Mouse (Mus musculus) gastrocnemius, adult 8-10 months (tissue): ENCODE data around the gene Ube2j1. TPM values are rescaled to one million over a fixed set of nuclear protein-coding genes. Genes with fewer than 3 reads are reported as not detected.
"Not testable (repeated sequence)": the region's sequence is repeated elsewhere in the genome, so short reads cannot be mapped to it uniquely, and the experiment has no call there.

Source experiments
- DNase-seq, 2 experiments: peaks; one replicate each; pipeline ENCODE4 v3.0.0; 2022; ENCODE audit warnings: low spot score in 2 of 2
- total RNA-seq, 4 experiments: library from RNA; stranded (reverse); gene quantifications; 2 replicates each; pipeline ENCODE4 v1.2.4; 2022

Ube2j1 gene
- 10 to 100 TPM; 43.6 to 53.6 (median 49.1) TPM for total RNA-seq

DNA sequence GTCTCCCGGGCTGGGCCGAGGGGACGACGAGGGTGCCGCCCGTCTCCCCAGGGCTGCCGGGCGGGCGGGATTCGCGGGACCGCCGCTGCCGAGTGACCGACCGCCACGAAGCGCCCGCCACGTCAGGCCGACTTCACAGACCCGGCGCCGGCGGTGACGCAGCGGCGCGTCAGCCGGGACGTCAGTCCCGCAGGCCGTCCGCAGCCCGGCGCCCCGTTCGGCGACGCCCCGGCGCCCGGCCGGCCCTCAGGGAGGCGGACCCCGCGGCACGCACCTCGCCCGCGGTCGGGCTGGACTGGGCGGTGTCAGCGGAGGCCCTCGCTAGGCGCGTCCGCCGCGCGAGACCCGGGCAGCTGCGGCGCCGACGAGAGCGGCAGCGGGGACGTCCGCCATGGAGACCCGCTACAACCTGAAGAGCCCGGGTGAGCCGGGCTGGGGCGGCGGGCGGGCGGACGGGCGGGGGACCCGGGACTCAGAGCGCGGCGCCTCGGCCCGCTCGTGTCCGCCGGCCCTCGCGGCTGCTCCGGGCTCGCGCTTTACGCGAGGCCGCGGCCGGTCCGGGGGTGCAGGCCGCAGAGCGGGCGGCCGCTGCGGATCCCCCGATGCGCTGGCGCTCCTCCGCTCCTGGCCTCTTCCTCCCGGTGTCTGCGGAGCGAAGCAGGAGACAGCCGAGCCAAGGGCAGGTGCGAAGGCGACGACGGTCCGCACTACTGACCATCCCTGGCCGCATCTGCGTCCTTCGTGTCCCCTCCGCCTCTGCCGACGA lies at the start of gene Ube2j1:
Gene Ube2j1 (plus strand): TSS at position 222 of the 766 bp plus-strand sequence.
- DNase-seq, result peak; percentile 84 to 90

DNA sequence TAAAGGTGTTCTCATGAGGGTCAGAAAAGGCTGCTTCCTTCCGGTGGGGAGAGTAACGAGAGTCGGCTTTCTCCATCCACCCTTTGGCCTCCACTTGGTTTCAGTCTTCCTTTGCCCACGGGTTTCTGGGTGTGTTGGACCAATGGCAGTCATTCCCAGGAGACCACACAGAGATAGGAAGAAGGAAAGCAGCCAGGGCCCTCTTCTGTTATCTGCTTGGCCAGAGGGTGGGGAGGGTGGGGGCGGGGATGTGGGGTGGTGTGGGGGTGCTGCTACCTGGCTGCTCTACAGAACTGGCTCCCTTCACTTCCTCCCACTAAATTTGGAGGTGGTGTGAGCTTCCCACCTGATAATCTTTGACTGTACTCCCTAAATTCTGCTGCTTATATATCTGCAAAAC lies 49.6 kb upstream of the Ube2j1 start:
- no peak for DNase-seq

DNA sequence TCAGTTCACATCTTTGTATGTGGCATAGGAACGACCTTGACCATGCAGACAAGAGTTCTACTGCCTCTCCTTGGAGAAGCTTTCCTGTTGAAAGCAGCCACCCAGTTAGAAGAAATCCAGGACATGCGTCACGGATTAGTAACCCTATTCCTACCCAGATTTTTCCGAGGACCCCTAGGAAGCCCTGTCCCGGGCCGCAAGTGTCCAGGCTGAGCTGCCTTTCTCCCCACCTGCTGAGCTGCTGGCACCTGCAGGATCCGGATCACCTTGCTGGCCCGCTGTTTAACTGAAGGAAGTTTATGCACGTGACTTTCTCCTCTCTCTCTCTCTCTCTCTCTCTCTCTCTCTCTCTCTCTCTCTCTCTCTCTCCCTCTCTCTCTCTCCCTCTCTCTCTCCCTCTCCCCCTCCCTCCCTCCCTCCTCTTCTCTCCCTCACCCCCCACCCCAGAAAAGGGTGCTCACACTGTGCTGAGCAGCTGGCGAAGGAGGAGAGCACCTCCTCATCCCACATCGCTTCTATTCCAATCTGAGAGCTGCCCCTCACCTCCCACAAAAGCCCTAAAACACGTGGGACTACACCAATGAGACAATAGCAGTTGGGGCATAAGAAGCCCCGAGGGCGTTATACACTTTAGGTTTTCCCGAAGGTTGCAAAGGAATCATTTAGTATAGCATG lies 49.0 kb upstream of the Ube2j1 start:
- no peak for DNase-seq

DNA sequence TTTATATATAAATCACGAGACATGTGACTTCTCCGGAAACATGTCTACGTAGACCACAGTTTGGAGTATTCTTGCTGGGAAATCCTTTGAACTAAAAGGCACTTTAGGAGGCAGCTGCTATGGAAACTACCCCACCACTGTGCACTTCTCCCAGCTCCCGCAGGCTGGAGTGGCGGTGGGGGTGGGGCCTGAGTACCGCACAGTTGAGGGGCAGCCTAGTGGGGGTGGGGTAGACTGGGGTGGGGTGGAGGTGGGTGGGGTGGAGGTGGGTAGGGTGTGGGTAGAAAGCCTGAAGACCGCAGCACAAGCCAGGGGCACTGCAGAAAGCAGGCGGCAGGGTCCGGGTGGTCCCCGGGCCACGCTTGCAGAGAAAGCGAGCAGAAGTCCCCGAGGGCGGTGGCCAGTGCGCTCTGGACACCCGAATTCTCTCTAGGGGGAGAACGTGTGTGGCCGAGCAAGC lies 48.5 kb upstream of the Ube2j1 start, which contains the start of gene Rragd:
Gene Rragd (plus strand): TSS at position 322 of the 460 bp plus-strand sequence.
- peak; percentile 7 to 20 for DNase-seq

DNA sequence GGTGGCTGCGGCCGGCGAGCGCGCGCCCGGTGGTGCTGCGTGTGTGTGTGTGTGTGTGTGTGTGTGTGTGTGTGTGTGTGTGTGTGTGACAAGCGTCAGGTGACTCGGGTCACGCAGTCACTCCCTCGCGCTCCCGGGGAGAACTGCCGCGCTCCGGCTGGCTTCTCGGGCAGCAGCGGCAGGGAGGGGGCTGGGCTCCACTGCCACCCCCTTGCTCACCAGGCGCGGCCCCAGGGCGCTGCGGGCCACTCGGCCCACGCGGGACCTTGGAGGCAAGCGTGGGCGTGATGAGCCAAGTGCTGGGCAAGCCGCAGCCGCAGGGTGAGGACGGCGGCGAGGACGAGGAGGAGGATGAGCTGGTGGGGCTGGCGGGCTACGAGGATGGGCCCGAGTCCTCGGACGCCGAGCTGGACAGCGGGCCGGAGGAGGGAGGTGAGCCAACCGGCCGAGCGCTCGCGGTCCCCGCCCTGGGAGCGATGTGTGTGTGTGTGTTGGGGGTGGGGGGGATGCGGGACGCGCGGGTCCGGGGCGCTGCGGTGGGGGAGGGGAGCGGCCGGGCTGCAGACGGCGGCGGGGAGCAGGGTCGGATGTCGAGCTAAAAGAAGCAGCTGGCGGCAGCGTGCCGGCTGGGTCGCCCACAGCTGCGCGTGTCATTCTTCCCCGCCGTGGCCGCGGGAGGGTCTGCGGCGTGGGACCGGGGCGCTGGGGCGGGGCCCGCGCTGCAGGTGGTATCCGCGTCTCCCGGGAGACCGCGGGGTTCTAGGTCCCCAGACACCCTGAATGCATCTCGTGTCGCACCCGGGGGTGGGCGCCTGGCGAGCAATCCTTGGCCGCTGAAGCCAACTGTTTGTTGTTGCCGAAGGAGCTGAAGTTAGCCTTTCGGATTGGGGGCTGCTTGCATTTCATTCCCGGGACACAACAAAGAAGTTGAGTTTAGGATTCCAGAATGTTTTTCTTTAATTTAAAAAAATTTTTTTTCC lies 47.8 kb upstream of the Ube2j1 start:
- DNase-seq, result peak; percentile 69 to 78

DNA sequence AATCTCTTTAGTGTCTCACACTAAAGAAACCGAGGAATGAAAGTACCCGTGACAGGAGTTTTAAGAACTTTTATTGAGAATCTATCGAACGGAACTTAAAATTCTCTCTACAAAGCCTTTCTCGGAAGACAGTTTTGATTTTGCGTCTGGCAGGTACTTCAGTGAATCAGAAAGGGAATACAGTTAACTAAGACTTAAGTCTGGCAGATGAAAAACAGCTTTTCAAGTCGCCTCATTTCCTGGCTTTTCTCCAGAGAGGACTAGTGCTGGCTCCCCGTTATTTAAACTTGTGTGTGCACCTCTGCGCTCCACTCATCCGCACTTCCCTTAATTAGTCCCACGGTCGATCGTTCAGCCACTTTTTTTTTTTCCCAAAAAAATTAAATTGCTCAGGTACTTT lies 47.0 kb upstream of the Ube2j1 start:
- no peak for DNase-seq

DNA sequence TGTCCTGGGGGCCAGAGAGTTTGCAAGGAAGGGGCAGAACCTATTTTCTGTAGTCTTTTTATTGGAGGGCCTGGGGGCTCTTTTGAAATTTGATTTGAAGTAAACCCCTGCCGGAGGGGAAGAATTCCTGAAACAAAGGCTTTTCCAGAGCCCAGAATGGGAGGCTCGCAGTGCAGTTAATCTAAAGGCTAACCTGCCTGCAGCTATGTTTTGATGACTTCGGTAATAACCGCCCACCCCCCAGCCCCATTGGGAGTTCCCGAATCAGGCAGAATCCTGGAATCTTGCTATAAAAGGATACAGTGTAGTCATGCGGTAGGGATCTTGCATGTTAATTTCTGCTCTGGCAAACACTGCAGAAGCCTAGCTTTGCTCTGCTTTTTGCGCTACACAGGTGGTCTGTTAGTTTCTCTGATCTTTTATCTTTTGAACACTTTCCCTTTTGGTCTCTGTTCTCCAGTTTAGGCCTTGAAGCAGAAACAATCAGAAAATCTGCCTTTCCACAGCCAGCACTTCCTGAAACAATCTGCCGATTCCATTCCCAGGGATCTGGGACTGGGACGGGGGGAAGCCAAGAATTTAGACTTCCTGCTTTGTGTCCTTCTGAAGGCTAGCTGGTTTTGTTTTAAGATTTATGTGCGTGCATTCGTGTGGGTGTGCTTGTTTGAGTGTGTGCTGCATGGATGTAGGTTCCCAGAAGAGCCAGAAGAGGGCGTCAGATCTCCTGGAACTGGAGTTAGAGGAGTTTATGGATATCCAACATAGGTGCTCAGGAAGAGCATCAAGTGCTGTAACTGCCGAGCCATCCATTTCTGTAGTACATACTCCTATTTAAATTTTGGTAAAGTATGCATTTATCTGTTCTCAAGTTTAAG lies 46.2 kb upstream of the Ube2j1 start:
- no peak for DNase-seq

DNA sequence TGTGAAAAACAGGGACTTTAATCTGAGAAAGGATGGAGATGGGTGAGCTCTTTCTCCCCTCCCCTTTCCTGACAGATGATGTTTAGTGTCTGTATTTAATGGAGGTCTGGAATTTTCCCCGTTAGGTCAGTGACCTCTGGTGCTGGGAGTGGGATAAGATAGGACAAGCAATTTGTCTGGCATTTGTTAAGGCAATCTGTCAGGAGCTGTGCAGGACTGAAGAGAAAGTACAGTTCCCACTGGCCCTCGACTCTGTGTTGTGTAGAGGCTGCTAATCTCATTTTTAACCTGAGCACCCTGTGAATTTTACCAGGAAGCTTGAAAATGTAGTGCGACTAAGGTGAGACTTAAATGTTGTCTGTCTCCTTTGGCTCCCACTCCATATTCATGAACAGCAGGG lies 45.5 kb upstream of the Ube2j1 start:
- no peak for DNase-seq

DNA sequence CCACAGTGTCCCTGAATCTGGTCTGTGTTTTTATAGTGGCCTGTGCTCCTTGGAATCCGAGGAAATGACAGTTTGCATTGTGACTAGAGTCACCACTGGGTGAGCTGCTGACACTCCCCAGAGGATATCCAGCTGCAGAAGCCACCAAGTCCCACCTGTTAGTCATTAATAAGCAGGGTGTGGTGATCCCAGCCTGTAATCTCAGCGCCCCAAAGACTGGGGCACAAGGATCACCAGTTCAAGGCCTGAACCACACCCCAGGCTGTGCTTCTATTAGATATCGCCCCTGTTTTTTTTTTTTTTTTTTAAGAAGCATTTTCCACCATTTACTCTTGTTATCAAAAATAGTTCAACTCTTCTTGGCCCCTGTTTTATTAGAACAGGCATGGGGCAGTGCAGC lies 44.2 kb upstream of the Ube2j1 start:
- DNase-seq, result no peak

DNA sequence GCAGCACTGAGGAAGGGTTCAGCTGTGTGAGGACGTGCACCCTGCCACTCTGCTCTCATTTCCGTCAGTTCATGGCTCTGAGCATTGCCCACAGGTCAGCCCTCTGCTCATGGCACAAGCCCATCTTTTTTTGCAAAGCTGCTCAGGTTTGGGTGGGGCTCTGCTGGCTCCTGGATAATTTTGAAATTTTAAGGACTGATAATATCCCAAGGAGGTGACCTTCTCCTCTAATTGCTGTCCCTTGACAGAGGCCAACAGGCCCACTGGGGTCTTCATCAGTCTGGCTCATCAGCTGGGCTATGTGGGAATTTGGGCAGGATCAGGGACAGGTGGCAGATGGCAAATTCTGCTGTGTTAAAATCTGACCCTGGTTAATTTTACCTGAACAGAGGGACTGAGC lies 41.9 kb upstream of the Ube2j1 start:
- no peak for DNase-seq

DNA sequence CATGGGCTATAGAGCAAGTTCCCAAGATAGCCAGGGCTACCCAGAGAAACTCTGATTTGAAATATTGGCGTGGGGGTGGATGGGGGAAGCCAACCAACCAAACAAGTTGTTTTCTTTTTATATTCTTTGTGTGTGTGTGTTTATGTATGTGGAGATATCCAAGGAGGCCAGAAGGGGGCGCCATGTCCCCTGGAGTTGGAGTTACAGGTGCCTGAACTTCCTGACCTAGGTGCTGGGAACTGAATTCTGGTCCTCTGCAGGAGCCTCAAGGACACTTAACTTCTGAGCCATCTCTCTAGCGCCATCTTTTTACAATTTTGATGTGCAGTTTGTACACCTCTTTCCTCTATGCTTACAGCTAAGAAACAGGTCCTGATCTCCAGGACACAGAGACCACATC lies 37.0 kb upstream of the Ube2j1 start:
- no peak for DNase-seq

DNA sequence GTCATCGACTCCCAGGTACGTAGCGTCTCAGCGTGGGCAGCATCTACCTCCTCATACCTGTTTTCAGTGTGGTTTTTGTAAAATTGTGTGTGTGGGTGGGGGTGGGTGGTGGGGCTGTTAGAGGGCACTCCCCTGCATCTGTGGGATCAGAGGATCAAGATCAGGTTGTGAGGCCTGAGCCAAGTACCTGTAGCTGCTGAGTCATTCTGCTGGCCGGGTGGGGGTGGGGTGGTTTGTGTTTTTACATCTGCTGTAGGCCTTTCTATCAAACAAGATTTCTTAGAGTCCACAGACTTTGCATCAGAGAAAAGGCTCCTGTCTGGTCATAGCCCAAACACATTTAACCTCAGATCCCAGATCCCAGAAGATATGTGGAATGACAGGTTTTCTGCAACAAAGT lies 35.1 kb upstream of the Ube2j1 start:
- DNase-seq, result no peak

DNA sequence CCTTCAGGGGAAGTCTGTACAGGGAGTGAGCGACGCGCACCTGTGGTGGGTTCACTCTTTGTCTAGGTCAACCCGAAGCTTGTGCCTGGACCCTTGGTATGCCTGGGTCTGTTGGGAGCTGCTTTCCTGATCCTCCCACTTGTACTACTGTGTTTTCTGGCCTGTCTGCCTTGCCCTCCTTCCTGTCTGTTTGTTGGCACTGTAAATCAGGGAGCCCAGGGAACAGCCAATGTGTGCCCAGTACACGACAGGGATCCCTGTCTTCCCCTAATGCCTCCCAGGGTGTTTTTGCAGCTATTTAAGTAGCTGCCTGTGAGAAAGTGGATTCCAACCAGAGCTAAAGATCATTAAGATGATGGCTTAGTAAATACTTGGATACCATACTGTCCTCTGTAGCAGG lies 33.6 kb upstream of the Ube2j1 start:
- no peak for DNase-seq

DNA sequence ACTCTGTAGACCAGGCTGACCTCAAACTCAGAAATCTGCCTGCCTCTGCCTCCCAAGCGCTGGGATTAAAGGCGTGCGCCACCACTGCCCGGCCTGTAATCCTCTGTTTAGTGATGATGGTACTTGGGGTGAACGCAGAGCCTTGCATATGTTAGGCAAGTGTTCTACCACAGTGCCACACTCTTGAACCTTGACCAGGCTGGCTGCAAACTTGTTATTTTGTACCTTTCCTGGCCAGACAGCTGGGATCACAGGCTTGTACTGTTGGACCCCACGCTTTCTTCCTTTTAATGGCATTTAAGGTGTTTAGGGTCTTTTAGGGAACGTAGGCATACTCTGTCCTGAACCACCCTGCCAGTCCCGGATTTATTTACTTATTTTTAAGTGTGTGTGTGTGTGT lies 32.2 kb upstream of the Ube2j1 start:
- DNase-seq, result no peak

DNA sequence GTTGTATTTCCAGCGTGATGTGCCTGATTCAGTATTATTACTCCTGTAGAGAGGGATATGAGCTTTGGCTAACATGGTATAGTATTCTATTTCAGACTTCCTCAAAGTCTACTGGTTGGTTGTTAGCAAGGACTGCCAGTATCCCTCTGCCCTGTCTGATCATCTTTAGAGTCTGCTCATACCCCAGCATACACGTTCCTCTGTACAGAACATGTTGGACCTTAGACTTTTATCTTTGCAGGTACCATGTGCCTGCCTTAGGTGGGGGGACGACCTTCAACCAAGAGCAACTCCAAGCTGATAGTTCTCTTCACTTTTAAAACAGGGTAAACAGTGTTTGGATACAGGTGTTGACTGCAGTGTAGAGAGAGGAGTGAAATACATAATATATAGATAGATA lies 29.1 kb upstream of the Ube2j1 start:
- DNase-seq, result no peak

DNA sequence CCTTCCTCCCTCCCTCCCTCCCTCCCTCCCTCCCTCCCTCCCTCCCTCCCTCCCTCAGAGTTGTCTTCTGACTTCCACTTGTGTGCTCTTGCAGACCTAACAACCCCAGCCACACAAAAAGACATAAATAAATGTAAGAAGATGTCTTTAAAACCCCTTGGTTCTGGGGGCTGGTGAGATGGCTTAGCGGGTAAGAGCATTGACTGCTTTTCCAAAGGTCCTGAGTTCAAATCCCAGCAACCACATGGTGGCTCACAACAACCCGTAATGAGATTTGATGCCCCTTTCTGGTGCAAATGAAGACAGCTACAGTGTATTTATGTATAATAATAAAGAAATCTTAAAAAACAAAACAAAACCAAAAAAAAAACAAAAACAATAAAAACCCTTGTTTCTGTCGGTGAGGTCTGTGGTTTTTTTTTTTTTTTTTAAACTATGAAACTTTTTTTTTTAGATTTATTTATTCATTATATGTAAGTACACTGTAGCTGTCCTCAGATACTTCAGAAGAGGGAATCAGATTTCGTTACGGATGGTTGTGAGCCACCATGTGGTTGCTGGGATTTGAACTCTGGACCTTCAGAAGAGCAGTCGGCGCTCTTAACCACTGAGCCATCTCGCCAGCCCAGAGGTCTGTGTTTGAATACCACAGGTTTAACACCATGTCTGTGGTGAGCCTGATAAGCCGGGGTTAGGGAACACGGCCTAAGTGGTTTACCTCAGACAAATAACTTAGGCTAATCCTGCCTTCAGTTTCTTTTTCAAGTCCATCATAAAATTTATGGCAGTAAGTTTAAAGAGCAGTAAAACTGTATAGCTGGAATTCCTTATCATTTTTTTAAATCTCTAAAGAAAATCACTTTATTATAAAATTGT lies 25.4 kb upstream of the Ube2j1 start:
- not testable (repeated sequence) for DNase-seq

DNA sequence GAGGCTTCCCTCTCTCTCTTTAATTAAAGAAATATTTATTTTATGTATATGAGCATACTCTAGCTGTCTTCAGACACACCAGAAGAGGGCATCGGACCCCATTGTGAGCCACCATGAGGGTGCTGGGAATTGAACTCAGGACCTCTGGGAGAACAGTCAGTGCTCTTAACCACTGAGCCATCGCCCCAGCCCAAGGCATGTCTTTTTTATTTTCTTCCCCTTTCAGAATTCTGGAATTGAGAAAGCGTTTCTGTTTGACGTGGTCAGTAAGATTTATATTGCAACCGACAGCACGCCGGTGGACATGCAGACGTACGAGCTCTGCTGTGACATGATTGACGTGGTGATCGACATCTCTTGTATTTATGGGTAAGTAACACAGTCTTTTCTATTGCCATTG lies 24.4 kb upstream of the Ube2j1 start:
- DNase-seq, result no peak

DNA sequence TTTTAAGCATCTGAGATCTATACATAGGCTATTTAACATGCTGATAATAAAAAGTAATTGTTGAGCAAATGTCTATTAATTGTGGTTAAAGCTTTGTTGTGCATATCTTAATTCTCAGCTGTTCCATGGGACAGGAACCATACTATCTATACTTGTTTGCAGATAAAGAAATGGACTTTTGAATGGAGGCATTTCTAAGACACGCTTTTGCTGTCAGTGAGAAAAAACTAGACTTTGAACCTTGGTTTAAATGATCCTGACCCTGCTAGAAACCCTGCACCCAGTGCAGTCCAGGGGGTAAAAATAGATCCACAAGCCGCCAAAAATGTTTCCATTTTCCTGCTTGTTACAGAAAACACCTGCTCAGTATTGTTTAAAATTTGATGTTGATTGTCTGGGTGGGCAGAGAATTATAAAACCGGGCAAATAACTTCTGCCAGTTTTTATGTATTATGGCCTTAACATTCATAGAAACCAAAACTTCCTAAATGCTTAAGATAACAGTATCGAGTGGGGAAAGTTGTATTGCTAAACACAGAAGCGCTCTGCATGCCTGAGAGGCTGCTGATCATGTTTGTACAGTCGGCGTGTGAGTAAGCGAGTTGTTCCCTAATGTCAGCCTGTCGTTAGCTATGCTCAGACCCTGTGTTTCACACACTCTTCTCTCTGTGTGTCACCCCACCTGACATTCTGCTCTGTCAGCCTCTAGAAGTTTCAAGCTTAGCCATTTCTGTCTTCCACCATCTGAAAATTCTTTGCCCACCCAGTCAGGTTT lies 23.6 kb upstream of the Ube2j1 start:
- no peak for DNase-seq

DNA sequence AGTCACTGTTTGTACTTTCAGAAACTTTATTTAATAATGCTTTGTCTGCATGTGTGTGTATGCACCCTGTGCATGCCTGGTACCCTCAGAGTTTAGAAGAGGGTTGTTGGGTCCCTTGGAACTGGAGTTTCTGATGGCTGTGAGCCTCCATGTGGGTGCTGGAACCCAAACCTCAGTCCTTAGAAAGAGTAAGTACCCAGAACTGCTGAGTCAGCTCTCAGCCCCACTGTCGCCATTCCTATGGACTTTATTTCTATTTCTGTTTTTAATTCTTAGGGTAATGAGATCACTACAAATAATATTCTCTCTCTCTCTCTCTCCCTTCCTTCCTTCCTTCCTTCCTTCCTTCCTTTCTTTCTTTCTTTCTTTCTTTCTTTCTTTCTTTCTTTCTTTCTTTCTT lies 21.1 kb upstream of the Ube2j1 start:
- no peak for DNase-seq
